Mouse (Mus musculus): ENCODE measurements around the gene Cygb.

Gene Cygb

GRCm38 (mm10) chr11:116656348-116657191 is 2.5 kb upstream of the Cygb start:
- in situ Hi-C loops (cut with MseI, MboI) = no loop called here

DNA sequence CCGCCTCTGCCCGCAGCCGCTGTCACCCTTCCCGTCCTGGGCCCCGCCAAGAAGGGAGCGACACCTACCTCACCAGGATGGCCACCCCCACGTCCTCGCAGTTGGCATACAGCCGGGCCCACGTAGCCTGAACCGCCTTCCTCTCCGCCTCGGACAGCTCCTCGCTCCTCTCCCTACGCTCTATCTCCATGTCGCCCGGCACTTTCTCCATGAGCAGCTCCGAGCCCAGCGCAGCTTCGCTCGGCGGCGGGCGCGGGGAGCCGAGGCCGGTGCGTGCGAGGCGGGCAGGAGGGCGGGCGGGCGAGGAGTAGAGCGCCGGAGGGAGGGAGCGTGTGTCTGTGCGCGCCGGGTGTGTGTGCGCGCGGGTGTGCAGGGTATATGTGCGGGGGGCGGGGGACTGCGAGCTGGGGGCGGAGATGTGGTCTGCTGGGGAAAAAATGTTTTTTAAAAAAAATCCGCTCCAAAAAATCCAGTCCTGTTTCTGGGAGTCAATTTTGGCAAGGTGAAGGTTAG is 348 bp downstream of the Cygb start:
- in situ Hi-C loops (cut with MseI, MboI) = no loop called here

GRCm38 (mm10) chr11:116653234-116653633 is 879 bp downstream of the Cygb start, which contains the start of gene Prcd:
TSS of gene Prcd (plus strand) at chr11:116653534.
- in situ Hi-C loops (cut with MseI, MboI) = no loop called here

DNA sequence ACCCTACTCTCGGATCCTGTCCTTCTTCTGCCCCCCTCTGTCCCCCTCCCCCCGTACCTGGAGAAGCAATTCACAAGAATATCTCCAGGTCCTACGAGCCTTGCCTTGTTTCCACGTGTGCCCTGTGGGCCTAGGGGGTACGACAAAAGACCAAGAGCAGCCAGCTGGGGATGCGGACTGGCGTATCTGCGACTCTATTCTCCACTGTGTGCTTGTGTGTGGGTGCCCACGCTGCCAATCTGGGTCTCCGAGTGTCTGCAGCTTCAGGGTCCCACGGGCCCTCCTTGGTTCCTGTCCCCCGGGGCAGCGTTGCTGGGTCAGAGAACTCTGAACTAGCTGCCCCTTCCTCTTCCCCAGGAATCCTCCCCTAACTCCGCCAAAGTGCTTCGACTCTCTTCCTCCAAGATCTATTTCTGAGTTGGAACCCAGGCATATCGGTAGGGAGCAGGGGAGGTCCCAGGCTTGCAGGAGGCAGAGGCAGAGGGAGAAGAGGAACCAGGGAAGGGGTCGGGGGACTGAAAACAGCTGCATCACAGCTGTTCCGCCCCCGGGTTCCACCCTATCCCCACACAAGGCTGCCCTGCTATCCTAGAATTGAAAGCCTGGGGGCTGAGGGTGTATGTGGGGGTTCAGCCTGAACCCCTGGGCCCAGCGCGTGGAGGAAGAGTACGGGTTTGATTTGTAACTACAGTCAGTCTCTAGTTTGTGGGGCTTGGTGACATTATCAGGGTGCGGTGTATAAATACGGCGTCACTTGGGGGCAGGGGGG is 1.6 kb downstream of the Cygb start:
- in situ Hi-C loops (cut with MseI, MboI) = no loop called here

- in situ Hi-C loops (cut with MseI, MboI) = no loop called here
These were observed 2.8 kb downstream of the Cygb start for GRCm38 (mm10) chr11:116651339-116651738.

GRCm38 (mm10) chr11:116650811-116651210 is 3.3 kb downstream of the Cygb start:
- in situ Hi-C loops (cut with MseI, MboI) = no loop called here

DNA sequence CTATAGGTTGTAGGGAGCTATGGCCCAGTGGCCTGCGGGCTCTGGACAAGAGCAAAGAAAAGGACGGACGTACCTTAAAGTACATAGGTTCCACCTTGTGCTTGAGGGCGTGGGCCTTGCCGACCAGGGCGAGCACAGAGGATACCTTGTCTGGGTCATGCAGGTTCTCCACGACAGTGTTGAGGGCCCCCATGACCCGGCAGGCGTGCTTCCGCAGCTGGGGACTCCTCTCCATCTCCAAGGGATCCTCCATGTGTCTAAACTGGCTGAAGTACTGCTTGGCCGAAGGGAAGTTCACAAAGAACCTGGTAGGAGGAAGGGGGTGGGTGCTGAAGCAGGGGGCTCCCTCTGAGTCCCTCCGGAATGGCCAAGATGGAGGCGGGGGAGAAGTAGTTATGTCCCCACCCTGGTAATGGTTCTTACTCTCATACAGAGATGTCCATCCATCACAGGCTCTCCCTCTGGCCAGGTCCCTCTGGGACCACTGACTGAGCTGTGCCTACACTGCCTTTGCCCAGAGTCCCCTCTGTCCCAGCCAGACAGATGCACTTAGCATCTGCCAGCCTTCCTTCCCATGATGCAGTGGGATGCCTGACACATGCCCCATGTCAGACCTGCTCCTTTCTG is 4.3 kb downstream of the Cygb start:
- in situ Hi-C loops (cut with MseI, MboI) = loop anchor here in 1 of 2 experiments (5.0 kb wide), 1 partner anchor 157 kb away; no protein-coding TSS in a partner anchor

- in situ Hi-C loops (cut with MseI, MboI) = loop anchor here in 1 of 2 experiments (5.0 kb wide), 1 partner anchor 158 kb away; no protein-coding TSS in a partner anchor
These were observed 5.1 kb downstream of the Cygb start for GRCm38 (mm10) chr11:116648976-116649375.

- in situ Hi-C loops (cut with MseI, MboI) = loop anchor here in 1 of 2 experiments (5.0 kb wide), 1 partner anchor 159 kb away; no protein-coding TSS in a partner anchor
These were observed 5.7 kb downstream of the Cygb start for GRCm38 (mm10) chr11:116648213-116648921.

GRCm38 (mm10) chr11:116647340-116647991 is 6.6 kb downstream of the Cygb start:
- in situ Hi-C loops (cut with MseI, MboI) = loop anchor here in 1 of 2 experiments (5.0 kb wide), 1 partner anchor 160 kb away; no protein-coding TSS in a partner anchor

DNA sequence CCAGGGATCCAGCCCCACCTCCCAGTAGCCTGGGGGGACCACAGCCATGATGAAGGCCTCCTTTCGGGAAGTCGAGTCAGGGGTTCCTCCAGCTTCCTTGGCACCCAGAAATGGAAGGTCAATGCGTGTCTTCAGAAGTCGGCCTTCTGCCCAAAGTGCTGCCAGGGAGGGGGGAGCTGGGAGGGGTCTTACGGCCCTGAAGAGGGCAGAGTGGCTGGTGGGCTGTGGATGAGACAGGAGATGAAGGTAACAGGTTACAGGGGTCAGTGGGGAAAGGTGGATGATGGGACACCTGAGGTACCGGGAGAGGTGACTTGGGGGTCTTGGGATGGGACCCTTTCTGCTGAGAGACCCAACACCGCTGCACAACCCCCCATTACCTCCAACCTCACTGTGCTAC is 7.3 kb downstream of the Cygb start:
- in situ Hi-C loops (cut with MseI, MboI) = loop anchor here in 1 of 2 experiments (5.0 kb wide), 1 partner anchor 161 kb away; no protein-coding TSS in a partner anchor

- in situ Hi-C loops (cut with MseI, MboI) = loop anchor here in 1 of 2 experiments (5.0 kb wide), 1 partner anchor 161 kb away; no protein-coding TSS in a partner anchor
These were observed 8.0 kb downstream of the Cygb start for GRCm38 (mm10) chr11:116646136-116646535.

- in situ Hi-C loops (cut with MseI, MboI) = loop anchor here in 1 of 2 experiments (5.0 kb wide), 1 partner anchor 162 kb away; no protein-coding TSS in a partner anchor
These were observed 8.5 kb downstream of the Cygb start for GRCm38 (mm10) chr11:116645446-116646110.

GRCm38 (mm10) chr11:116644225-116645112 is 9.6 kb downstream of the Cygb start:
- in situ Hi-C loops (cut with MseI, MboI) = loop anchor here (5.0 kb wide), 1 partner anchor 163 kb away; no protein-coding TSS in a partner anchor

DNA sequence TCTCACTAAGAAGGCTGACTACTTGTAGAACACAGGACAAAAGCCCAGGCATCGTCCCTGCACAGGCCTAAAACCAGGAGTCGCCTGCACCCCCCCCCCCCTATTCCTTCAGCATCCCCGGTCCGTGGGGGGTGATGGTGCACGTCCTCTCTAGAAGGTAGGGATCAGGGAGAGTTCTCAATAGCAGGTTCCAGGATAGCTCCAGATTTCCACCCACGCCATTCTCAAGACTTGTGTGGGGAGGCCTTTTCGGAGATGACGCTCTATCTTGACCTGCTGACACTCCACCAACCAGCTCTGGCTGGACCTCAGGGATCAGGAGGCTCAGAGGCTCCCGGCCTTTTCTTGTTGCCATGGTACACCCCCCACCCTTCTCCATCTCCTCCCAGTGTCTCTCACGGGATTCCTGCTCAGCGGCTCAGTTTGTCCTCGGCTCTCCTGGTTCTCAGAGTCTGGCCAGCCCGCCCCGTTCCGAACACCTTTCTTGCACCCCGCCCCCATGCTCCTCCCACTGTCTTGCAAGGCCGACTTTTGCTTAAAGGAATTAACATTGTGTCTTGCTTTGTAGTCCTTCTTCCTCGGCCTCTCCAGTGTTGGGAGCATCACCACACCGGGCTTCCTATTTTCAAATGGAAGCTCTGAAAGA is 10.4 kb downstream of the Cygb start:
- in situ Hi-C loops (cut with MseI, MboI) = loop anchor here in 1 of 2 experiments (5.0 kb wide), 1 partner anchor 164 kb away; no protein-coding TSS in a partner anchor

DNA sequence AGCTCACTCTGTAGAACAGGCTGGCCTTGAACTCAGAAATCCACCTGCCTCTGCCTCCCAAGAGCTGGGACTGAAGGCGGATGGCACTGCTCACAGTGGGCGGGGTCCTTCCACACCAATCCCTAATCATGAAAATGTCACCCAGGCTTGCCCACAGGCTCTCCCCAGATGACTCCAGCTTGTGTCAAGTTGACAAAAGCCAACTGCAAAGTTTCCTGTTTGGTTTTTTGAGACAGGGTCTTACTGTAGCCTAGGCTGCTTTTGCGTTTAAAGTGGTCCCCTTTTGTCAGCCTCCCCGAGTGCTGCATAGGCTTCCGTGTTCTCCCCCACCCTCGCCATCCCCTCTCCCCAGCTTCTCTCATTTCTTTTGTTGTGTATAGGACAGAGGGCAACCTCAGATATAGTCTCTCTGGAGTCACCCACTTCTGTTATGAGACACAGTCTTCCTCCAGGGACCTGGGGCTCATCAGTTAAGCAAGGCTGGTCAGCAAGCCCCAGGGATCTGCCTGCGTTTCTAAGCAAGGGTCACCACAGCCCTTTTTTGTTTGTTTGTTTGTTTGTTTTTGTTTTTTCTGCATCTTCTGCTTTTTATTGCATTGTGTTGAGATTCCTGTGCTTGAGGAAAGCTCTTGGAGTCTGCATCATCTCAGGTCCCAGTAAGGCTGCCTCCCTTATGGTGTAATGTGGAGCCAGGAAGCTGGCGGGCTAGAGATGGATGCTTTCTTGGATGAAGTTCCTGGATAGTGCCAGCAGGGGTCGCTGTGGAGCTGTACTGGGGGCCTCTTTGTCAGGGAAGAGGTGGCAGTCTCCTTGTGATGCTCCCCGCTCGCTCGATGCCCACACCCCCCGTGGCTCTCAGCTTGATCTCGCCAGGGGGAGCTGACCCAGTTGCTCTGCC is 11.2 kb downstream of the Cygb start:
- in situ Hi-C loops (cut with MseI, MboI) = loop anchor here in 1 of 2 experiments (5.0 kb wide), 1 partner anchor 164 kb away; no protein-coding TSS in a partner anchor

GRCm38 (mm10) chr11:116641731-116642130 is 12.4 kb downstream of the Cygb start:
- in situ Hi-C loops (cut with MseI, MboI) = loop anchor here in 1 of 2 experiments (5.0 kb wide), 1 partner anchor 166 kb away; no protein-coding TSS in a partner anchor

All from mouse trophoblast stem cell (cell line).